Mouse (Mus musculus) layer of hippocampus, adult 18-20 months (tissue): ENCODE data around the gene Yif1a. TPM values are rescaled to one million over a fixed set of nuclear protein-coding genes. Genes with fewer than 3 reads are reported as not detected.
"Not testable (repeated sequence)": the region's sequence is repeated elsewhere in the genome, so short reads cannot be mapped to it uniquely, and the experiment has no call there.

Experiments used
- DNase-seq, 2 experiments: peaks; one replicate each; pipeline ENCODE4 v3.0.0; 2022; ENCODE audit warnings: low spot score in 2 of 2
- total RNA-seq, 2 experiments: library from RNA; stranded (reverse); gene quantifications; 2 replicates each; pipeline ENCODE4 v1.2.3; 2021

Yif1a gene
- total RNA-seq, 2 experiments from 2014 or later, result 21.6 to 24.0 TPM

DNA sequence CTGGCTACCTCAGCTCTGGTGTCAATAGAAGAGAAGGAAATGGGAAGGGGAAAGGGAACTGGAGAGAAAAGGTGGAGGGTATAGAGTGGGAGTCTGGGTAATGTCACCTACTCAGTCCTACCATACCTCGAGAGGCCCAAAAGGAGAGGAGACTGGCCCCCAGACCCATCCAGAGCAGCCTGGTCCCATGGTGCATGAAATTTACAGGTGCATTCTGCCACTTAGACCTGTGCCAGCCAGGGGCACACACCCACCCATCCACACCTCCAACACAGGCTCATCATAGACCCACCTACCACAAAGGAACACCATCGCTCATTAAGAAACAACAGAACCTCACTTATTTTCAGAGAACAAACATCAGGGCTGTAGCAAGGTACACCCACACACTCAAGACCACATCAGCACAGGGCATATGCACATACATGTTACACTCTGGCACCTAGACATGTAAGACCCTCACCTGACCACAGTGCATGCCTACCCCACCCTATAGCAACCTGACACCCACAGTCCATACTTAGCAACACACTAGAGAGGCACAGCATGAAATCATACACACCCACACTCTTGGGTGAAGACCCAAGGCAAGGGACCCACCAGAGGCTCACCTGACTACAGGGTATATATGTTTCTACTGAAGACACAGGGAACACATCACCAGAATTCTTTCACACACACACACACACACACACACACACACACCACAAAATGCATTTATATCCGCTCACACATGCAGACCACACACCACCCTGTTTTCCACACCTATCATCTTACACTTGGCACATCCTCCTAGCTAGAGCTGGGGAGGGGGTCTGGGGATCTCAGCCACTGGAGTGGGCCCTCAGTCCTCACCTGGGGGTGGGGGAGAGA is 4.1 kb upstream of the Yif1a start:
- peak in 1 of 2 experiments; percentile 25 for DNase-seq

DNA sequence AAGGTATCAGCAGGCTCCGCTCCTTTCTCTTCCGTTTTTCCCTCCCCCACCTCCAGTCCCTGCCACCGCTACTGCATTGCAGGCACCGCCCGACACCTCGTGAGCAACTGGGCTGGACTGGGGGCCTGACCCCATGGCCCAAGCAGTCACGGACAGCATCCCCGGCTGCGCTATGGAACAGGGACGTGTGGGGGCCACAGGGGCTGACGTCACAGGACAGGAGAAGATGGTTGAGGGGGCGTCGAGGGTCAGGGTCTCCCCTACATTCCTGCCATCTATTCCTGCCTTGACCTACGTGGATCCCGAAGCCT is 3.5 kb upstream of the Yif1a start:
- DNase-seq, result no peak

DNA sequence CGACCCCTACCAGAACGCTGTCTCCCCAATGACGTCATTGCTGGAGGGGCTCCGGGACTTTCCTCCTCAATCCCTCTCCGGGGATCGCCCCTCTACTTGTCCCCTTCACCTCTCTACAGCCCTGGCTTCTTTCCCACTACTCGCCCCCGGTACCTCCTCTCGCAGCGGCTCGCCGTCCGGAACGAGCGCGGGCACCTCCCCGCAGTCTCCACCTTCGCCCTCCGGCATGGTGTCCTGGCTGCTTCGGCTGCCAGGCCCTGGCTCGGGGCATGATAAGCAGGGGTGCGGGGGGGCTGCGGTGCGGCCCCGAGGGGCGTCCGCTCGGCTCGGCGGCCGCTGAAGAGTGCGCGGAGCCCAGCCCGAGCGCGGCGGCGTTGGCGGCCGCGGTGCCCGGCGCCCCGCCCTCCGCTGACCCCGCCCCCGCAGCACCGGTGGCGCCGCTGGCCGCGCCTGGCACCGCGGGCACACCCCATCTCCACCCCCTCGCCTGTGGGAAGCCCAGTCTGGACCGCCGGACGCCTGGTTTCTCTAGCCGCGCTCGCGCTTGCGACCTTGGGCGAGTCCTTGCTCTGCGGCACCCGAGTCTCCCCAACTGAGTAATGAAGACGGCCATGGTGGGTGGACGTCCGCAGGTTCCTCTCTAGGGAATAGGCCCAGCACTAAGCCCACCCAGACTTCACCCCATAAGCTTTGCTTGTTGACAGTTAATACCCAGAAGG is 3.0 kb upstream of the Yif1a start, which contains the start of gene Tmem151a:
TSS of gene Tmem151a (minus strand) at position 387 of the 719 bp plus-strand sequence.
- peak in 1 of 2 experiments; percentile 65 for DNase-seq

GRCm38 (mm10) chr19:5086533-5086932 is 1.8 kb upstream of the Yif1a start:
- DNase-seq, result not testable (repeated sequence)

DNA sequence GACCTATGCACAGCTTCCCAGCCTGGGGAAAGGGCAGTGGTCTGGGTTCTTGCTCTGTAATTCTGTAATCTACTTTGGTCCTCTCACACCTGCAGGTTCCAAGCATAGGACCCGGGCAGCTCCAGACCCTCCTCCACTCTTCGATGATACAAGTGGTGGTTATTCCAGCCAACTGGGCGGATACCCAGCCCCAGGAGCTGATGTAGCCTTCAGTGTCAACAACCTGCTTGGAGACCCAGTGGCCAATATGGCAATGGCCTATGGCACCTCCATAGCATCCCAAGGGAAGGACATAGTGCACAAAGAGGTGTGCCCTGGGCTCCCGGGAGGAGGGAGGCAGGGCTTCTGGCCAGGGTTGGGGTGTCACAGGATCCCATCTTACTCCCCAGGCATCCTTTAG is 986 bp downstream of the Yif1a start:
- DNase-seq, result no peak

- no peak for DNase-seq
Measured at GRCm38 (mm10) chr19:5092083-5092482, 3.7 kb downstream of the Yif1a start.

GRCm38 (mm10) chr19:5093481-5094242 is 5.3 kb downstream of the Yif1a start:
- DNase-seq, result no peak

DNA sequence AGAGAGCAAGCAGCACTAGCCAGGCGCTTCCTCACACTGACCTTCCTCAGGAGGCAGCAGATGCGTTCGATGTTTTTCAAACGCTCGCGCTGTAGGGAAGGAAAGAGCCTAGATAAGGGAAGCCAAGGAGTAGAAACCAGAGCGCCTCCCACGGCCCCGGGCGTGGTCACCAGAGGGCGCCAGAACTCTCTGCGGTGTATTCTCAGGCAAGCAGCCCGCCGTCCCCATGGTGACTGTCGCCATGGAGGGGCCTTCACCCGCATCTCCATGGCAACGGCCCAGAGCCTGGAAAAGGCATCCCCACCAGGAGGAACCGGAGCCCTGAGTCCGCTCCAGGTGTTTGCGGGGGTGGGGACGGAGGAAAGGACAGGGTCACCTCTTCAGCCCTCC is 5.9 kb downstream of the Yif1a start:
- peak; percentile 95 to 99 for DNase-seq

DNA sequence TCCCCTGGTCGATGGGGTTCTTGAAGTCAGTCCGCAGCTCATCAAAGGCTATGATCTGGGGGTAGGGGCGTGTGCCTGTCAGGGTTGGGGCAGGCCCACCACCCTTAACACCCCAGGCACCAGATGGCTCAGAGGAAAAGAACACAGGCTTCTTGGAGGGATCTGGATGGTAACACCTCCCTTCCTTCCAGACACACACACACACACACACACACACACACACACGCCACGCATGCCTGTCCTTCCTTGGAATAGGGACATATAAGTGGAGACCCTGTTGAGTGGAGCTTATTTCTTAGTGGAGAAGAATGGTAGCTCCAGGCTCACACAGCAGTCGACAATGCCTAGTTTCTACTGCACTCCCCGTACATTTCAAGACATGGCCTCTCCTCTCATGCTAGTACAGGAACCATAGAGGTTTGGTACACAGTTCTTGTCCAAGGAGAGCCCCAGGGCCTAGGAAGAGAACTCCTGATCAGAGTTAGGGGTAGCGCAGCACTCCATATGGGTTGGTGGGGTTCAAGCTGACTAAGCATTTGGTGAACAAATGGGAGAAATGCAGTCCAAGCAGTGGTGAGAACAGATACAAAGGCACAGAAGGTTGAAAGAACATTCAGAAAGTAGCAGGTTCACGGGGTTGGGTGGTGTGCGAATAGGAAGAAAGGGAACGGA is 6.5 kb downstream of the Yif1a start:
- DNase-seq, result peak in 1 of 2 experiments; percentile 60

- DNase-seq, result peak; percentile 71 to 89
Measured at GRCm38 (mm10) chr19:5095887-5096474, 7.6 kb downstream of the Yif1a start.

DNA sequence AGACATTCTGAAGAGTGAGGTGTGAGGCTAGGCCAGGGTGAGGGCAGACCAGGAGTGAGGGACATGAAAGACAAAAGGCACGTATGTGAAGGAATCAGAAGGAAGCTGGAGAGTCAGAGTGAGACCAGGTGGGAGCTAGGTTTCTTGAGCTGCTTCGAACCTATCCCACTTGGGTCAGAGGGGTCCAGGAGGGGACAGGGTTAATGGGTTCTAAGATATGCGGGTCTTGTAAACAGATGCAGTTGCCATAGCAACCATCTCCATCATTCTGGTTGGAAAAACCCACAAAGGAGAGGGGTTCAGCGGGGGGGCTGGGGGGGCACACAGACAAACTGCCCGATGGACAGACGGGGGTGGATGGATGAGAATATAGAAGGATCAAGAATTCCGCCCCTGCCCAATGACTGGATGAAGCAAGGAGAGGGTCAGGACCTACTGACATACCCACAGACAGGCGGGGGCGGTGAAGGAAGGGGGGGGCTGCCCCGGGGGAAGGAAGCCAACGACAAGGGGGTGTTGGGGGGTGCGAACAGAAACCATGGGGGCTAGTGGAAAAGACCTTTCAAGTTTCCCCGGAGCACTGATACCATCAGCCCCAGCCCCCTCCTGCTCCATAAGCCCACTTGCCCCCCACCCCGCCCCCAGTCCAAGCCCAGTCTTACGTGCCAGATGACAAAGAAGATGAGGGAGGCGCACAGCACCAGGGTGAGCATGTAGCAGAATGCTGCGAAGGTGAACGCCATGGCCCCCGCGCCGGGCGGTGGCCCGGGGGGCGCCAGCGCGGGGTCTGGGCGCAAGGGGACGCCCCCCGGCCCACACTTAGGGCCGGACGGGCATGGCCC is 9.4 kb downstream of the Yif1a start:
- DNase-seq, result no peak

DNA sequence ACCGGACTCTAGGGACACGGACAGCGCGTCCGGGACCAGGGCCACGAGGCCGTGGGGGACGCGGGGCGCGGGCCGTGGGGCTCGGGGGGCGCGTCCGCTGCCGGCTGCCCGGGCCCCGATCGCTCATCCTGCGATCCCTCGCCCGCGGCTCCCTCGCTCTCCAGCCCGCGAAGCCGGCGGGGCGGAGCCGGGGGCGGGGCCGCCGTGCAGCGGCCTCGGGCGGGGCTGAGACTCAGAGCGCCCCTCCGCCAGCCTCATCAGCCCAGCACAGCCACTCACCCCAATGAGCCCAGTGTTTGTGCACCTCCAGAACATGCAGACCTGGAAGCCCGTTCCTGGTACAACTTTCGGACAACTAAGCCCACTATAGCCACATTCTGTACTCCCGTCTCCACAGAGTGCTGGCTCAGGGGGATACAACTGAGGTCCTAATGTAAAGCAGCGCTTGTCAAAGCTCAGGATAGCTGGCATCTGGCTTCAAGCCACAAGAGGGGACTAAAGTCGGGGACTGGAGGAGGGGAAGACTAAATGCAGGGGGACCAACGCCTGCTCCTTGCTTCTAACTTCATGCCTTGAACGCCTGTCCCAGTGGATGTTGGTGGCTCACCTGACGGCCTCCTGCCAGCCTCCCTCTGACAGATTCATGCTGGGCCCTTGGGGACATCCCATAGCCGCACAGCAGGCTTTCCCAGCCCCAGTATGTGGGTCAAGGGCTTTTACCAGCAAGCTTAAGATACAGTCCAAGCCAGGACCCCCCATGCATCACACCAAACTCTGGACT is 10.2 kb downstream of the Yif1a start, which contains the start of gene Cnih2:
TSS of gene Cnih2 (minus strand) at position 159 of the 781 bp plus-strand sequence.
- peak; percentile 74 to 82 for DNase-seq

GRCm38 (mm10) chr19:5106074-5106473 is 17.7 kb downstream of the Yif1a start:
- DNase-seq, result no peak

DNA sequence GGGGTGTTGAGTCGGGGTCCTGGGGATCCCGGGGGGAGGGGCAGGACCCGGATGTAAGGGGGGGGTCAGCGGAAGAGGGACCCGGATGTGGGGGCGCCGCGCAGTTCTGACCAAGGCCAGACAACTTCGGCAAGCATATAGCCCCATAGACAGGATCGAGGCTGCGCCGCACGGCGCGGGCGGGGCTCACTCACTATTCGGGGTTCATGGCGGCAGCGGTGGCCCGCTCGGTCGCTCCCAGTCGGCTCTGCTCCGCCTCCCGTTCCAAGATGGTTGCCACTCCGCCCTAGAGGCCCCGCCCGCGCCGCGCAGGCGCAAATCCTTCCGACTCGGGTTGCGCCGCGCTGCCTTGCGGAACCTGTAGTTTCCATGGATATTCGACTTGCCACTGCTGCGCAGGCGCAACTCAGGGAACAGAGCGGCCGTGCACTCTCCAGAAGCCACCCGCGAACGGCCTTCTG is 18.4 kb downstream of the Yif1a start, which contains the start of gene Rab1b:
TSS of gene Rab1b (minus strand) at position 342 of the 461 bp plus-strand sequence.
- peak; percentile 99 for DNase-seq

GRCm38 (mm10) chr19:5107556-5108270 is 19.4 kb downstream of the Yif1a start:
- DNase-seq, result no peak

DNA sequence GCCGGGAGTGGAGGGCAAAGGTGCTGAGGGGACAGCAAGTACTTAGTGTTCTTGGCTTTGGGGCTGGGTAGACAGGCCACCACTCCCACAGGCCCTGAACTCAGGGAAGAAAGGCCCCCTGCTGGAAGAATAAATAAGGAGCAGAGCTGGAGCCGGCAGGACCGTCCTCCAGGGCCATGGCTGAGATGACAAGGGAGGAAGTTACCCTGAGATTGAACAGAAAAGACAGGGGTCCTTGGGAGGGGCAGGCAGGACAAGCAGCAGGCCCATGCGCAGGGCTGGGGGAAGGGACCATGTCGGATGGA is 19.9 kb downstream of the Yif1a start:
- DNase-seq, result no peak

- DNase-seq, result no peak
Measured at GRCm38 (mm10) chr19:5108702-5109101, 20.4 kb downstream of the Yif1a start.
